Mouse (Mus musculus) liver, embryonic 14.5 days (tissue): ENCODE data around the gene Trmt13. TPM values are rescaled to one million over a fixed set of nuclear protein-coding genes. Genes with fewer than 3 reads are reported as not detected.

ENCODE experiments used
- ATAC-seq: fragments of 200-750 bp; cut with Nextera tagmentation; 2 replicates; pipeline ENCODE4 v1.8.0; 2017; ENCODE audit warnings: moderate number of reproducible peaks, mild to moderate bottlenecking, moderate library complexity; ENCODE audit not compliant: insufficient read depth
- DNase-seq, 3 experiments: peaks; one replicate each; pipeline ENCODE4 v3.0.0-alpha.2; 2012 to 2013; ENCODE audit warnings: low read depth in 3 of 3, low spot score in 3 of 3
- H3K27ac ChIP-seq: fragments of 300-500 bp; sonication (generic); 2 replicates; pipeline ENCODE4 v1.5.1; 2014; ENCODE audit warnings: moderate library complexity, mild to moderate bottlenecking, control low read depth, inconsistent platforms
- H3K27me3 ChIP-seq: fragments of 300-500 bp; sonication (generic); 2 replicates; pipeline ENCODE4 v1.6.1; 2014; ENCODE audit warnings: mild to moderate bottlenecking, low read length, moderate library complexity; ENCODE audit not compliant: control insufficient read depth, insufficient read depth
- H3K36me3 ChIP-seq: fragments of 300-500 bp; sonication (generic); replicated peaks from 2 replicates; pipeline ENCODE4 v1.6.1; 2014; ENCODE audit warnings: low read depth; ENCODE audit not compliant: control insufficient read depth, insufficient read depth
- H3K4me1 ChIP-seq, 2 experiments: fragments of 200-500 bp in 1 of 2; fragments of 300-500 bp in 1 of 2; sonication (generic) in 1 of 2; replicated peaks; 2 replicates each; pipeline ENCODE4 v1.6.1; 2012 to 2014; ENCODE audit warnings: antibody characterized with exemption in 1 of 2, inconsistent platforms in 1 of 2, low read length in 1 of 2; ENCODE audit not compliant: control insufficient read depth in 2 of 2, insufficient read depth in 2 of 2
- H3K4me2 ChIP-seq: fragments of 300-500 bp; sonication (generic); 2 replicates; pipeline ENCODE4 v1.6.1; 2014; ENCODE audit warnings: low read depth, mild to moderate bottlenecking, control low read depth, moderate library complexity
- H3K4me3 ChIP-seq, 2 experiments: fragments of 200-500 bp in 1 of 2; fragments of 300-500 bp in 1 of 2; sonication (generic) in 1 of 2; 2 replicates each; pipeline ENCODE4 v1.5.1; 2012 to 2014; ENCODE audit warnings: low read depth in 2 of 2, low read length in 2 of 2, mild to moderate bottlenecking in 2 of 2, control low read depth in 1 of 2, inconsistent platforms in 1 of 2, moderate library complexity in 1 of 2; ENCODE audit not compliant: insufficient read depth in 1 of 2
- H3K9ac ChIP-seq: fragments of 300-500 bp; sonication (generic); replicated peaks from 2 replicates; pipeline ENCODE4 v1.6.1; 2014; ENCODE audit warnings: mild to moderate bottlenecking, control low read depth, moderate library complexity
- H3K9me3 ChIP-seq: fragments of 300-500 bp; sonication (generic); 2 replicates; pipeline ENCODE4 v1.6.1; 2016; ENCODE audit warnings: low read length, mixed read lengths; ENCODE audit not compliant: control insufficient read depth
- CTCF ChIP-seq: IDR thresholded peaks from 2 replicates; pipeline ENCODE4 v1.5.1; 2016; ENCODE audit warnings: antibody characterized with exemption, low read depth, control low read depth
- EP300 ChIP-seq: IDR thresholded peaks from 2 replicates; pipeline ENCODE4 v1.6.1; 2016; ENCODE audit warnings: antibody characterized with exemption, low read depth
- WGBS: fragments of 180-500 bp; shearing (Covaris S2); extraction: QIAGEN DNeasy Blood & Tissue Kit; methylation state at CpG from one replicate; pipeline ENCODE4 v1.1.7; 2014; ENCODE audit not compliant: insufficient replicate concordance; 5-methylcytosine and 5-hydroxymethylcytosine counted together
- polyA plus RNA-seq, 2 experiments: library from polyadenylated mRNA; depleted of rRNA in 1 of 2; stranded (reverse) in 1 of 2; unstranded in 1 of 2; fragments of >200 nt; fragmentation: Nextera tagmentation in 1 of 2; extraction: Ambion mirVana in 1 of 2; gene quantifications; 2 replicates each; pipeline versions ENCODE4 v1.2.1 to v1.2.3; 2012 to 2014

Gene Trmt13
- polyA plus RNA-seq, 2 experiments: 7.3 to 7.8 TPM

DNA sequence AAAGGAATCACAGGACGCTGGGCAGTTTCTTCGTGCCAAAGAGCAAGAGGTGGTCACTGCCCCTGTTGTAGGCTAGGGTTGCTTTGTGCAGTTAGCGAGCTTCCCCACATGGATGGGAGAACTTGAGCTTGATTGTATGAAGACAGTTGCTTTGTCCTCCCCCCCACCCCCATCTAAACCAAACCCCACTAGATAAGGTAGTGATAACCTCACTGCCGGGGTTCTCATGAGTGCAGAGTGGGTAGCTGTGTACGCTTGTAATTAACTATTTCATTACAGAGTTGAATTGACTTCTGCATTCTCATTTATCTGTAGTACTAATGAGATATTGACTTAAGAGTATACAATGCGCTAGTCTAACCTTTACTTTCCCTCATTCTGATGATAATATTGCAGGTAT, 4.5 kb upstream of the Trmt13 start:
- H3K27ac ChIP-seq: no peak overlapping the region
- H3K4me2 ChIP-seq: no peak overlapping the region
- TF ChIP-seq CTCF (no peak), EP300 (no peak)
- no peak overlapping the region for H3K9ac ChIP-seq
- ATAC-seq (no peak), DNase-seq (no peak)
- H3K9me3 ChIP-seq: no peaks in the 10 kb centered on the region
- peaks cover 53% of the 10 kb centered on the region for H3K36me3 ChIP-seq
- H3K4me3 ChIP-seq: no peak overlapping the region
- no peaks in the 10 kb centered on the region for H3K27me3 ChIP-seq
- 52% methylated on average over 6 of the region's 6 CpGs for WGBS
- peaks cover 7 to 14% of the 10 kb centered on the region in 2 experiments; a peak in 3 of 4 replicates for H3K4me1 ChIP-seq

DNA sequence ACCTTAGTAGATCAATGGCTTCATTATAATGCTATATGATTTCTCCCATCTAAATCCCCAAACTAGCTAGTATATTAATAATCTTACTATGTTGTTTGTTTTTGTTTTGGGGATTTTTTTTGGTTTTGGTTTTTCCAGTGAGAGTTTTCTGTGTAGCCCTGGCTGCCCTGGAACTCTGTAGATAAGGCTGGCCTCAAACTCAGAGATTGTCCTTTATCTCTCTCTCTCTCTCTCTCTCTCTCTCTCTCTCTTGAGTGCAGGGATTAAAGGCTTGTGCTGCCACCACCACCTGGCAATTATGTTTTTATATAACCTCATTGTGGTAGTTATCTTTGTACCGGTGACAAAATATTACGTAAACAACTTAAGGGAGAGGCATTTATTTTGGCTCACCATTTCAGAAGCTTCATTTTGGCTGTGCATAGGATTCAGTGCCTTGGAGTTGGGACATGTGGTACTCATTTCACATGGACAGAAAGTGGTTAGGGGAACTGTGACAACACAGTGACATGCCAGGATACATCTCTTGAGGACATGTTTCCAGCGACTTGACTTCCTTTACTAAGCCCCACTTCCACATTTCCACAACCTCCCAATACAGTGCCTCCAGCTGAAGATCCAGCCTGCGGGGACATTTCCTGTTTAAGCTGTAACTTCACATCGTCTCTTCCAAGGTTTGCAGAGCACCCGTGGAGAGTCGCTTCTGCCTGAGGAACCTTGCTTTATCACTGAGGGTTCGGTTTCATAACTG, 1.1 kb upstream of the Trmt13 start:
- H3K36me3 ChIP-seq: peaks cover 54% of the 10 kb centered on the region
- DNase-seq: no peak
- no peaks in the 10 kb centered on the region for H3K27me3 ChIP-seq
- no peak overlapping the region for H3K9ac ChIP-seq
- no peak for ATAC-seq
- H3K4me3 ChIP-seq: no peak overlapping the region
- no peaks in the 10 kb centered on the region for H3K9me3 ChIP-seq
- 71% methylated on average over 8 of the region's 8 CpGs for WGBS
- H3K27ac ChIP-seq: no peak overlapping the region
- H3K4me1 ChIP-seq: peaks cover 2 to 9% of the 10 kb centered on the region in 2 experiments; a peak in 3 of 4 replicates
- no peak for TF ChIP-seq CTCF
- no peak for TF ChIP-seq EP300
- no peak overlapping the region for H3K4me2 ChIP-seq

DNA sequence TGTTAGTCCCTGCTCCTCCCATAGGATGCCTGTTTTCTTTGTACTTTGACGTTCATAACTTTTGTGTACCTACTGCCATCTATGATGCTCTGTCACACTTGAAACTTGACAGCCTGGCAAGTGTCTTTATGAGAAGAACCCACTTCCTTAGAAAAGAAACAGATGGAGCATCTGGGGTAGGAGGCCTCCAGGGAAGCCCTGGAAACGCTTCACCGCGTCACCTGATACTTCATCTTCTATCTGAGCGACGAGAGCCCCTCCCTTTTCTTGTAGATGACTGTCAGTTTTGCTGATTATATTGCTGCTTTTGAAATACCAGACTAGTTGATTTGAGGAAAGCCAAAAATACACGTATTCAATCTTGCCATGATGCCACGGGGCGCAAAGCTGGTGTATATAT, 9.8 kb downstream of the Trmt13 start:
- Histone ChIP-seq H3K36me3 (peaks cover 23% of the 10 kb centered on the region), H3K4me2 (no peak overlapping the region), H3K4me3 (no peak overlapping the region), H3K27ac (no peak overlapping the region), H3K9ac (no peak overlapping the region), H3K4me1 (no peaks in the 10 kb centered on the region), H3K9me3 (no peaks in the 10 kb centered on the region), H3K27me3 (no peaks in the 10 kb centered on the region)
- no peak for TF ChIP-seq EP300
- TF ChIP-seq CTCF: no peak
- ATAC-seq: no peak
- DNase-seq: no peak
- 77% methylated on average over 9 of the region's 9 CpGs for WGBS

DNA sequence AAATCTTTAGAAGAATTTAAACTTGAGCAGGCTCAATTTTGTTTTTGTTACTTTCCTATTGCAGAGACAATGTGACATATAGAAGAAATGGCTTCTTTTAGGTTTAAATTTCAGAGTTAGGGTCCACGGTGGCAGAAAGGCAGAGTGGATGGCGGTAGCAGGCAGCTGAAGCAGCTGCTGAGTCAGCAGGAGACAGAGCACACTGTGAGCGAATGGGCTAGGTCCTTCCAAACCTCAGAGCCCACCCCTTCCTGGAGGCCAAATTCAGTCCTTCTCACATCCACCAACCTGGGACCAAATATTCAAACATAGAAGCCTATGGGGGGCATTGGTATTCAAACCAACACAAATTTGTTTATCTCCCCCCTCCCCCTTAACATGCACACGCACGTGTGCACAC, 12.6 kb downstream of the Trmt13 start:
- H3K27ac ChIP-seq: no peak overlapping the region
- WGBS: 83% methylated on average over 5 of the region's 5 CpGs
- no peaks in the 10 kb centered on the region for H3K27me3 ChIP-seq
- ATAC-seq: no peak
- H3K4me2 ChIP-seq: no peak overlapping the region
- H3K4me3 ChIP-seq: no peak overlapping the region
- peaks cover 7% of the 10 kb centered on the region for H3K36me3 ChIP-seq
- no peak for DNase-seq
- no peak overlapping the region for H3K9ac ChIP-seq
- H3K9me3 ChIP-seq: no peaks in the 10 kb centered on the region
- peaks cover 2% of the 10 kb centered on the region in 2 experiments; a peak in 1 of 4 replicates for H3K4me1 ChIP-seq
- TF ChIP-seq EP300 (no peak), CTCF (no peak)

DNA sequence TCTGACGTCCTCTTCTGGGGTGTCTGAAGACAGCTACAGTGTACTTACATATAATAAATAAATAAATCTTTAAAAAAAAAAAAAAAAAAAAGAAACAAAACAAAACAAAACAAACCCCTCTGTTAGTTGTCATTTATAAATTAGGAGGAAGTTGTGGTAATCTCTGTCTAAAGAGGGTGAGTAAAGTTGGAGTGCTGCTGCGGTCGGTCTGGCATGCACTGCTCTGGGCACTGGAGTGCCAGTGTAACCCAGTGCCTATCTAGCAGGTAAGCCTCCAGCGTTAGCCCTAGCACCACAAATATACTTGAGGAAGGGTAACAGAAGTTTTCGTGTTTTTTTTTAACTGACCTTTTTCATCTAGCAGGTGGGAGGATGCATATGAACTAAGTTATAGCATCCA, 13.4 kb downstream of the Trmt13 start:
- Histone ChIP-seq H3K27ac (no peak overlapping the region), H3K4me2 (no peak overlapping the region), H3K9me3 (no peaks in the 10 kb centered on the region), H3K4me1 (peaks cover 2 to 3% of the 10 kb centered on the region in 2 experiments; a peak in 3 of 4 replicates), H3K4me3 (no peak overlapping the region), H3K36me3 (peaks cover 5% of the 10 kb centered on the region), H3K9ac (no peak overlapping the region), H3K27me3 (no peaks in the 10 kb centered on the region)
- 59% methylated on average over 5 of the region's 5 CpGs for WGBS
- no peak for DNase-seq
- TF ChIP-seq EP300: no peak
- TF ChIP-seq CTCF: no peak
- ATAC-seq: no peak
